Mouse (Mus musculus): ENCODE measurements around the gene Il22ra1. TPM values are rescaled to one million over a fixed set of nuclear protein-coding genes. Genes with fewer than 3 reads are reported as not detected.

Gene Il22ra1
- total RNA-seq, 2 experiments from 2014 or later: 0.14 TPM; not detected in 1

- DNase-seq (ENCODE audit: extremely low spot score in 1 of 2, low spot score in 1 of 2): no peak
Observed at GRCm38 (mm10) chr4:135730951-135731350, 3.0 kb downstream of the Il22ra1 start.

DNA sequence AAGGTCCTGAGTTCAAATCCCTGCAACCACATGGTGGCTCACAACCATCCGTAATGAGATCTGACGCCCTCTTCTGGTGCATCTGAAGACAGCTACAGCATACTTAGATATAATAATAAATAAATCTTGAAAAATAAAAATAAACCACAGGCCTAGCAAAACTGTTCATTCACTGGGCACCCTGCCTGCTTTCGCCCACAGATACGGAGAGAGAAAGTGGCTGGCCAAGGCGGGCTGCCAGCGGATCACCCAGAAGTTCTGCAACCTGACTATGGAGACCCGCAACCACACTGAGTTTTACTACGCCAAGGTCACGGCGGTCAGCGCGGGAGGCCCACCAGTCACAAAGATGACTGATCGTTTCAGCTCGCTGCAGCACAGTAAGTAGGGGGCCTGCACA is 5.9 kb downstream of the Il22ra1 start:
- peak; percentile 27 to 58 for DNase-seq (ENCODE audit: extremely low spot score in 1 of 2, low spot score in 1 of 2)

- no peak for DNase-seq (ENCODE audit: extremely low spot score in 1 of 2, low spot score in 1 of 2)
Observed at GRCm38 (mm10) chr4:135736903-135737302, 8.9 kb downstream of the Il22ra1 start.

GRCm38 (mm10) chr4:135738237-135738636 is 10.3 kb downstream of the Il22ra1 start:
- no peak for DNase-seq (ENCODE audit: extremely low spot score in 1 of 2, low spot score in 1 of 2)

DNA sequence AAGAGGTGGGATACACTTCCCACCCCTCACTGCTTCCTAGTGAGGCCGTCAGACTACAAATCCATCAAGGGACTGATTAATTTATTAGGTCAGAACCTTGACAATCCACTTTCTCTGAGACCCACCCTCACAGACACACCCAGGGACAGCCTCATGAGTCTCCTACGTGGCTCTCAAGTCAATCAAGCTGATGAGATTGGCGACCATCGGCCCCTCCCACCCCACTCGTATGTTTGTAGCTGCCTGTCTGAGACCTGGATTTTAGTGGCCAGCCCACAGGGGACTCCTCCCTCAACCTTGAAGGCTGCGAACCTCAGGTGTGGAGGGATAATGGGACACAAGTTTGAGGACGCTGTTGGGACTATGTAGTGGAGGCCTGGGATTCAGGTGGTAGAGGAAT is 11.2 kb downstream of the Il22ra1 start:
- DNase-seq (ENCODE audit: extremely low spot score in 1 of 2, low spot score in 1 of 2): no peak

- DNase-seq (ENCODE audit: extremely low spot score in 1 of 2, low spot score in 1 of 2): no peak
Observed at GRCm38 (mm10) chr4:135739672-135740071, 11.7 kb downstream of the Il22ra1 start.

GRCm38 (mm10) chr4:135743520-135743919 is 15.5 kb downstream of the Il22ra1 start:
- no peak for DNase-seq (ENCODE audit: extremely low spot score in 1 of 2, low spot score in 1 of 2)

DNA sequence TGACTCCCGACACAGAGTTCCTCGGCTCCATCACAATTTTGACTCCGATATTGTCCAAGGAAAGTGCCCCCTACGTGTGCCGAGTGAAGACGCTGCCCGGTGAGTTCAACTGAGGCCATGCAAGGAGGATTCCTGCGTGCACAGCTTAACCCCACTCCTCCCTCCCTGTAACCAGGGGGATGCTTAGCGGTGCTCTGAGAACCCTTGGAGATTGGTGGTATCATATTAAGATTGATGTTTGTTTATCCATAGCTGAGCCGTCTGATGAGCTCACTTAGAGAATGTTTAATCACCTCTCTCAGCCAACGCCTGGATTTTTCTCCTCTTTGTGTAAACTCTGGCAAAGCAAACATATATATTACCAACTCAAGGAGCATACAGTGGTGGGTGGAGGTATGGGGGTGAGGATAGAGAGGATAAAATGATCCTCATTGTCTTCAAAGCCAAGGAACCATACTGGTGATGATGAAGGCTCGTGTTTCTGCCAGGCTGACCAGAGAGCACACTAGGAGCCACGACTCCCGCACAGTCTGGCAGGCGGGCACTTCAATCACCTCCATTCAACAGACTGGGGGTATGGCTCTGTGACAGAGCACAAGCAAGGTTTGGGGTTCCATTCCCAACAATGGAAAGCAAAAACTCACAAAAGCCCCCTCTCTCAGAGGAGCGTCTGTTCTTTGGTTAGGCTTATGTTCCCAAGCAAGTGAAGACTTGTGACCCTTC is 16.9 kb downstream of the Il22ra1 start:
- DNase-seq (ENCODE audit: extremely low spot score in 1 of 2, low spot score in 1 of 2): no peak

- no peak for DNase-seq (ENCODE audit: extremely low spot score in 1 of 2, low spot score in 1 of 2)
Observed at GRCm38 (mm10) chr4:135745613-135746012, 17.6 kb downstream of the Il22ra1 start.

DNA sequence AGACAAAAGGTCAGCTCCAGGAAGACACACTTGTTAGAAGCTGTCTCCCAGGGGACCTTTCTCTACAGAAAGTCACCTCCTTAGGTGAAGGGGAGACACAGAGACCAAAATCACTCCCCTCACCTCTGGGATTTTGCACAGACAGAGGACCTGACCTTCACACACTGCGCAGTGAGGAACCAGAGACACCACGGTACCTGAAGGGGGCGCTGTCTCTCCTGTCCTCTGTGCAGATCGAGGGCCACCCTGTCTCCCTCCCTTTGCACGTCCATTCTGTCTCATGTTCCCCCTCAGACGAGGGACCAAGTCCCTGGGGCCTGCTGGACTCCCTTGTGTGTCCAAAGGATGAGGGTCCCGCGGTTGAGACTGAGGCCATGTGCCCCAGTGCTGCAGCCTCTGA is 22.9 kb downstream of the Il22ra1 start:
- no peak for DNase-seq (ENCODE audit: extremely low spot score in 1 of 2, low spot score in 1 of 2)

GRCm38 (mm10) chr4:135752106-135752778 is 24.3 kb downstream of the Il22ra1 start:
- DNase-seq (ENCODE audit: extremely low spot score in 1 of 2, low spot score in 1 of 2): no peak

DNA sequence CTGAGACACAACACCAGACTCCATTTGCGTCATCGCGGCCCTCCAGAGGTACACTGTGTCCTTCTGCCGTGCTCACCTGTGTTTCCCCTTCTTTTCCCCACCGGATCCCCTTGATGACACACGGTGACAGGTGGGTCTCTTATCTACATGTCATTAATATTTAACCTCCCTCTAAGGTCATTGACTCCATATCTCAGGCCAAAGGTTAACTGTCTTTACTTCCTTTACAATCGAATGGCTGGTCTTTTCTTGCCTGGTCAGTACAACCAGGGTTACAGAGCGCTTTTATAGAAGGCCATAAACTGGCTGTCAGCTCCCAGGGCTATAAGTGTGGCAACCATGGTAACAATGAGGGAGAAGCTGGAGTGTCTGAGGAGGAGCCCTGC is 24.8 kb downstream of the Il22ra1 start:
- DNase-seq (ENCODE audit: extremely low spot score in 1 of 2, low spot score in 1 of 2): no peak

GRCm38 (mm10) chr4:135758331-135758730 is 30.4 kb downstream of the Il22ra1 start:
- no peak for DNase-seq (ENCODE audit: extremely low spot score in 1 of 2, low spot score in 1 of 2)

DNA sequence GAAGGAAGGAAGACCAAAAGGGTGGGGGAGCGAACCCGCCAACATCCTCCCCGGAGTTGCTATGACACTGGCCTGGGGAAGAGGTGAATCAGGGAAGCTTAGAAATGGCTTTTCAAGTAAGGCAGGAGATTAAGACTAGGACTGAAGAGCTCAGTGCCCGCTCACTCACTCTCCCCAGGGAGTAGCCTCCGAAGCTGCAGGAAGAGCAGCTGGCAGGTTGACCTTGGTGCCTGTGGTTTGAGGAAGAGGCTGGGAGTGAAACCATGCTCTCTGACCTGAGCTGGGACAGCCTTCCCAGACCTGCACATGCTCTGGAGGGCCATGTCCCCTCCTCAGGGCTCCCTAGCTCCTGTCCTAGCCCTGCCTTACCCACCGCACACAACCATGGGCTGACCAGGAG is 30.9 kb downstream of the Il22ra1 start:
- DNase-seq (ENCODE audit: extremely low spot score in 1 of 2, low spot score in 1 of 2): no peak

- DNase-seq (ENCODE audit: extremely low spot score in 1 of 2, low spot score in 1 of 2): no peak
Observed at GRCm38 (mm10) chr4:135759356-135759976, 31.5 kb downstream of the Il22ra1 start, which contains the start of gene Myom3. Gene Myom3, plus strand, starts transcription at chr4:135759715.

GRCm38 (mm10) chr4:135761048-135761447 is 33.1 kb downstream of the Il22ra1 start:
- no peak for DNase-seq (ENCODE audit: extremely low spot score in 1 of 2, low spot score in 1 of 2)

DNA sequence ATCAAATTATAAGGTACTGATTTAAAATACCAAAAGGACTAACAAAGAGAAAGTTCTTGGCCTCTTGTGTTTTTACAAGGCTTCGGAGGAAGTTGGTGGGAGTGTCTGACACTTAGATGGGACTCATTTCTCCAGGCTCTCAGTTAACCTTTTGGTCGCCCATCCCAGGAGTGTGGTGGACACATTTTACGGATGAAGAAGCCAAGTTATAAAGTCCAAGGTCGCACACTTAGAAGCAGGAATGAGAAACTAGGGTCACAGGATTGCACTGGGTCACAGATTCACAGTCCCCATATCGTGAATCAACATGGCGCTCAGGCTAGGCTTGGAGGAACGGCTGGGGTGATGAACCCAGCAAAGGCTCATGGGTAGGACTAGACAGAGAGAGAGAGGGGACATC is 33.6 kb downstream of the Il22ra1 start:
- no peak for DNase-seq (ENCODE audit: extremely low spot score in 1 of 2, low spot score in 1 of 2)

DNA sequence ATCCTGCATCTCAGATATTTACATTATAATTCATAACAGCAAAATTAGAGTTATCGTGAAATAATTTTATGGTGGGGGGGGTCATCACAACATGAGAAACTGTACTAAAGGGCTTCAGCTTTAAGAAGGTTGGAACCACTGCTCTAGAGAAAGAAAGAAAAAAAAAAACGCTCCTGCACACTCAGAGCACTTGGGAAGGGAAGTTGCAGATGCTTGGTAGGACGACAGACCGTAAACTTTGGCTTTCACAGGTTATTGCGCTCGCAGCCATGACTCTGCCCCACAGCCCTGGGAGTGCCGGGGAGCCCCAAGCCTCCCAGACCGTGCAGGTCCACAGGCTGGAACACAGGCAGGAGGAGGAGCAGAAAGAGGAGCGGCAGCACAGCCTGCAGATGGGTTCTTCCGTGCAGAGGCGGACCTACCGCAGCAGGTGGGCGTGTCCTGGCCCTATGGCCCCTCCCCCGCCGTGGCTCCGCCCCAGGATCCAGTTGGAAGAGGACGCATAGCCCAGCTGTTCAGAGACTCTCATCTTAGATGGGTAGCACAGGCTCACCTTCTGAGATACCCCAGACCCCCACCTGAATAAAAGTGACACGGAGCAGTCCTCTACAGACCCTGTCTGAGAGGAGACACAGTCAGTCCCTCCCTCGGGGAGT is 34.4 kb downstream of the Il22ra1 start:
- peak in 1 of 2 experiments; percentile 10 for DNase-seq (ENCODE audit: extremely low spot score in 1 of 2, low spot score in 1 of 2)

DNA sequence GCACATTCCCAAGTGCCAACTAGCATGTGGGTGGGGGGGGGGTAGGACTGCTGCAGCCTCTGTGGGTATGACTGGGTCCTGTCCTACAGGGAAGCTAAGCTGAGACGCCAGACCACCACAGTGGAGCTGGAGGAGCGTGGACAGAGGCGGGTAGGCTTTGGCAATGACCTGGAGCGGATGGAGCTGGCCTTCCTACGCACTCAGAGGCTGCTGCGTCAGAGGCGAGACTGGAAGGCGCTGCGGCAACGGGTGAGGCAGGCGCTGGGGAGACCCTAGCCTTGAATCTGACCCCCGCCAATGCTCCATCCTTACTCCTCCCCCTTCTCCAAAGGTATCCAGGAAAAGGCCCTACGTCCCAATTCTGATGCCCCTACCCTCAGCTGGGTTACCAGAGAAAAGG is 36.7 kb downstream of the Il22ra1 start:
- DNase-seq (ENCODE audit: extremely low spot score in 1 of 2, low spot score in 1 of 2): no peak

- DNase-seq (ENCODE audit: extremely low spot score in 1 of 2, low spot score in 1 of 2): no peak
Observed at GRCm38 (mm10) chr4:135765707-135766106, 37.7 kb downstream of the Il22ra1 start.

- DNase-seq (ENCODE audit: extremely low spot score in 1 of 2, low spot score in 1 of 2): no peak
Observed at GRCm38 (mm10) chr4:135766976-135767375, 39.0 kb downstream of the Il22ra1 start.

Measured in layer of hippocampus, postnatal 25 days (tissue).